Mouse (Mus musculus) liver, embryonic 11.5 days (tissue): Measurements from ENCODE around the gene Cops3. TPM values are rescaled to one million over a fixed set of nuclear protein-coding genes. Genes with fewer than 3 reads are reported as not detected.

Source experiments
- ATAC-seq: fragments of 200-750 bp; cut with Nextera tagmentation; replicated peaks from 2 replicates; pipeline ENCODE4 v1.8.0; 2017; ENCODE audit warnings: moderate number of reproducible peaks, mild to moderate bottlenecking, moderate TSS enrichment, moderate library complexity; ENCODE audit not compliant: low FRiP score
- DNase-seq: peaks from one replicate; pipeline ENCODE4 v3.0.0-alpha.2; 2017; ENCODE audit warnings: low spot score
- H3K27ac ChIP-seq: fragments of 300-500 bp; sonication (generic); 2 replicates; pipeline ENCODE4 v1.5.1; 2014; ENCODE audit warnings: mild to moderate bottlenecking, low read depth, low read length, control low read depth
- H3K27me3 ChIP-seq: fragments of 300-500 bp; sonication (generic); replicated peaks from 2 replicates; pipeline ENCODE4 v1.6.1; 2014; ENCODE audit warnings: low read length, mixed read lengths; ENCODE audit not compliant: control insufficient read depth, insufficient read depth
- H3K36me3 ChIP-seq: fragments of 300-500 bp; sonication (generic); 2 replicates; pipeline ENCODE4 v1.6.1; 2014; ENCODE audit warnings: mild to moderate bottlenecking, low read length, moderate library complexity, mixed read lengths; ENCODE audit not compliant: control insufficient read depth, insufficient read depth
- H3K4me1 ChIP-seq: fragments of 300-500 bp; sonication (generic); replicated peaks from 2 replicates; pipeline ENCODE4 v1.6.1; 2014; ENCODE audit warnings: low read length, mixed read lengths; ENCODE audit not compliant: control insufficient read depth, insufficient read depth
- H3K4me2 ChIP-seq: fragments of 300-500 bp; sonication (generic); 2 replicates; pipeline ENCODE4 v1.6.1; 2014; ENCODE audit warnings: mild to moderate bottlenecking, control low read depth, moderate library complexity
- H3K4me3 ChIP-seq: fragments of 300-500 bp; sonication (generic); 2 replicates; pipeline ENCODE4 v1.5.1; 2014; ENCODE audit warnings: low read depth, low read length, control low read depth
- H3K9ac ChIP-seq: fragments of 300-500 bp; sonication (generic); 2 replicates; pipeline ENCODE4 v1.6.1; 2014; ENCODE audit warnings: low read depth, low read length, control low read depth
- H3K9me3 ChIP-seq: fragments of 300-500 bp; sonication (generic); 2 replicates; pipeline ENCODE4 v1.6.1; 2016; ENCODE audit warnings: low read length, inconsistent platforms, mixed read lengths; ENCODE audit not compliant: control insufficient read depth
- WGBS: fragments of 180-500 bp; shearing (Covaris S2); extraction: QIAGEN DNeasy Blood & Tissue Kit; methylation state at CpG from one replicate; pipeline ENCODE4 v1.1.7; 2014; 5-methylcytosine and 5-hydroxymethylcytosine counted together
- polyA plus RNA-seq: library from polyadenylated mRNA; unstranded; fragments of >200 nt; fragmentation: Nextera tagmentation; extraction: Ambion mirVana; gene quantifications from 2 replicates; pipeline ENCODE4 v1.2.1, GENCODE M21; 2014

Gene Cops3
- polyA plus RNA-seq, 1 experiment from 2014 or later, result 211 TPM

- 88% methylated on average over 3 of the region's 3 CpGs for WGBS
- H3K36me3 ChIP-seq, result peaks cover 54% of the 10 kb centered on the region
These were observed 21.7 kb downstream of the Cops3 start for GRCm38 (mm10) chr11:59817916-59818315.

GRCm38 (mm10) chr11:59815482-59816065, 24.1 kb downstream of the Cops3 start:
- no peak overlapping the region for H3K4me2 ChIP-seq
- H3K9me3 ChIP-seq, result no peaks in the 10 kb centered on the region
- no peak overlapping the region for H3K27ac ChIP-seq
- DNase-seq (no peak), ATAC-seq (no peak)
- peaks cover 41% of the 10 kb centered on the region for H3K36me3 ChIP-seq
- H3K4me3 ChIP-seq, result no peak overlapping the region
- H3K27me3 ChIP-seq, result no peaks in the 10 kb centered on the region
- WGBS, result 84% methylated on average over 6 of the region's 6 CpGs
- H3K4me1 ChIP-seq, result peaks cover 3% of the 10 kb centered on the region; the same call in 1 of the 2 replicates
- no peak overlapping the region for H3K9ac ChIP-seq

More at GRCm38 (mm10) chr11:59817916-59818315, 21.7 kb downstream of the Cops3 start:
- no peak overlapping the region for H3K4me3 ChIP-seq
- DNase-seq, result no peak
- H3K27me3 ChIP-seq, result no peaks in the 10 kb centered on the region
- H3K27ac ChIP-seq, result no peak overlapping the region
- ATAC-seq, result no peak
- no peak overlapping the region for H3K9ac ChIP-seq
- H3K9me3 ChIP-seq, result no peaks in the 10 kb centered on the region
- H3K4me2 ChIP-seq, result no peak overlapping the region
- no peaks in the 10 kb centered on the region for H3K4me1 ChIP-seq

DNA sequence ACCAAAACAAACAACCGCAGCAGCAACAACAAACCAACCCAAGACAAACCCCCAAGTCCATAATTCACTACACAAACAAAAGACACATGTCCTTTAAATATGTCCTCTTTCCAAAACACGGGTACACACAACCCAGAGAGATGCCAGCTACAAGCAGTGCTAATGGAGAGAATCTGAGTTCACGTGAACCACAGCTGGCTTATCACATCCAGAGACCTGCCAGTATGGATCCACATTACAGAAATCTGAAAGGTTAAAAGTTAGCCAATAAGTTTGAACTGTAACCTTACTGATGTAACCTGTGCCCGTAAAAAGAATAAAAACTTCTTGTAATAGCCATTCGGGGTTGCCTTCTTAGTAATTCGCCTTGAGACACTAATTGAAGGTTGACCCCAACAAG, 24.7 kb downstream of the Cops3 start:
- Histone ChIP-seq H3K4me3 (no peak overlapping the region), H3K27ac (no peak overlapping the region), H3K36me3 (peaks cover 36% of the 10 kb centered on the region), H3K27me3 (no peaks in the 10 kb centered on the region), H3K9ac (no peak overlapping the region), H3K9me3 (no peaks in the 10 kb centered on the region), H3K4me2 (no peak overlapping the region), H3K4me1 (peaks cover 3% of the 10 kb centered on the region; the same call in 1 of the 2 replicates)
- WGBS, result 87% methylated on average over 6 of the region's 6 CpGs
- no peak for ATAC-seq
- no peak for DNase-seq

DNA sequence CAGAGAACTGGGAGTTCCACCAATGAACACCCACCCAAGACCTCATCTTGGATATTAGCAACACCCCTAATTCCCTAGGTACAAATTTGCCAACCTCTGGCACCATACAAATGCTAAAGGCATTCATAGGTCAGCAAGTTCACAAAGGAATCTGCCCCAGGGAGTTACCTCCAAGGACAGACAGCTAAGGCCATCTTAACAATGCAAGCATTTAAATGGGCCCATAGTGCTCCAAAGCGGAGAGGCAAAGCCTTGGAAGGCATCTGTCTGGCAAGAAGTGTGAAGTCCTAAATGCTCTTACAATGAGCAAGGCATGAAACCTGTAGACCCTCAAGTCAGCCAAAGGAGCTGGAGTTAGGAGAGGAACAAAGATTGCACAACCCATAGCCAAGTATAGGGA, 25.3 kb downstream of the Cops3 start:
- Histone ChIP-seq H3K4me3 (no peak overlapping the region), H3K27ac (no peak overlapping the region), H3K9ac (no peak overlapping the region), H3K27me3 (no peaks in the 10 kb centered on the region), H3K36me3 (peaks cover 29% of the 10 kb centered on the region), H3K9me3 (no peaks in the 10 kb centered on the region), H3K4me2 (no peak overlapping the region), H3K4me1 (peaks cover 3% of the 10 kb centered on the region; the same call in 1 of the 2 replicates)
- ATAC-seq (no peak), DNase-seq (no peak)
- 88% methylated on average over 1 of the region's 1 CpGs for WGBS

DNA sequence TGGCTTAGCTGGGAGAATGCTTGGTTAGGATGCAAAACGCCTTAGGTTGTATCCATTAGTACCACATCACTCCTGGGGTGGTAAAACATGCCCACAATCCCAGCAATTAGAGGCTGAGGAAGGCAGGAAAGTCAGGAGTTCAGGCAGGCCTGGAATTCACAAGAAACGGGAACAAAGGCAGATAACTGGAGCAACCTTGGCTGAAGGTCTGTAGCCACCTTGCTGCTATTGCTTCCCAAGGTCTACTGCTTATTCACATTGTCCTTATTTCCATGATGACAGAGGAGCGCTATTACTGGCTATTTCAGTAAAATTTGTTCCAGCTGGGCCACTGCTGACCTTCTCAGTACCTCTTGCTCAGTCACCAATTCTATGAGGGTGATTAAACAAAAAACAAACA, 26.4 kb downstream of the Cops3 start:
- H3K9me3 ChIP-seq, result no peaks in the 10 kb centered on the region
- peaks cover 19% of the 10 kb centered on the region for H3K36me3 ChIP-seq
- H3K4me1 ChIP-seq, result peaks cover 11% of the 10 kb centered on the region
- H3K27ac ChIP-seq, result no peak overlapping the region
- no peak overlapping the region for H3K9ac ChIP-seq
- no peaks in the 10 kb centered on the region for H3K27me3 ChIP-seq
- 75% methylated on average over 3 of the region's 3 CpGs for WGBS
- no peak for ATAC-seq
- DNase-seq, result no peak
- H3K4me3 ChIP-seq, result no peak overlapping the region
- no peak overlapping the region for H3K4me2 ChIP-seq

GRCm38 (mm10) chr11:59811211-59811610, 28.4 kb downstream of the Cops3 start:
- peaks cover 11% of the 10 kb centered on the region for H3K4me1 ChIP-seq
- no peaks in the 10 kb centered on the region for H3K9me3 ChIP-seq
- H3K27me3 ChIP-seq, result no peaks in the 10 kb centered on the region
- peak overlapping the region; percentile 98 for H3K4me2 ChIP-seq
- no peak overlapping the region; the same call in 1 of the 2 replicates for H3K27ac ChIP-seq
- H3K36me3 ChIP-seq, result peaks cover 17% of the 10 kb centered on the region
- peak overlapping the region; percentile 87; the same call in 1 of the 2 replicates for H3K4me3 ChIP-seq
- 0 out of 2 replicates have a peak overlapping the region, but pooled peaks have one; percentile 35 for H3K9ac ChIP-seq
- no peak for ATAC-seq
- 57% methylated on average over 4 of the region's 4 CpGs for WGBS
- no peak for DNase-seq

- Histone ChIP-seq H3K4me2 (peak overlapping the region; percentile 98), H3K36me3 (peaks cover 16% of the 10 kb centered on the region), H3K4me3 (peak overlapping the region; percentile 87), H3K9ac (peak overlapping the region; percentile 93), H3K4me1 (peaks cover 11% of the 10 kb centered on the region), H3K27ac (peak overlapping the region; percentile 97), H3K27me3 (no peaks in the 10 kb centered on the region), H3K9me3 (no peaks in the 10 kb centered on the region)
- no peak for DNase-seq
- 33% methylated on average over 14 of the region's 14 CpGs for WGBS
- no peak for ATAC-seq
These were observed 29.0 kb downstream of the Cops3 start for GRCm38 (mm10) chr11:59810480-59811158.

DNA sequence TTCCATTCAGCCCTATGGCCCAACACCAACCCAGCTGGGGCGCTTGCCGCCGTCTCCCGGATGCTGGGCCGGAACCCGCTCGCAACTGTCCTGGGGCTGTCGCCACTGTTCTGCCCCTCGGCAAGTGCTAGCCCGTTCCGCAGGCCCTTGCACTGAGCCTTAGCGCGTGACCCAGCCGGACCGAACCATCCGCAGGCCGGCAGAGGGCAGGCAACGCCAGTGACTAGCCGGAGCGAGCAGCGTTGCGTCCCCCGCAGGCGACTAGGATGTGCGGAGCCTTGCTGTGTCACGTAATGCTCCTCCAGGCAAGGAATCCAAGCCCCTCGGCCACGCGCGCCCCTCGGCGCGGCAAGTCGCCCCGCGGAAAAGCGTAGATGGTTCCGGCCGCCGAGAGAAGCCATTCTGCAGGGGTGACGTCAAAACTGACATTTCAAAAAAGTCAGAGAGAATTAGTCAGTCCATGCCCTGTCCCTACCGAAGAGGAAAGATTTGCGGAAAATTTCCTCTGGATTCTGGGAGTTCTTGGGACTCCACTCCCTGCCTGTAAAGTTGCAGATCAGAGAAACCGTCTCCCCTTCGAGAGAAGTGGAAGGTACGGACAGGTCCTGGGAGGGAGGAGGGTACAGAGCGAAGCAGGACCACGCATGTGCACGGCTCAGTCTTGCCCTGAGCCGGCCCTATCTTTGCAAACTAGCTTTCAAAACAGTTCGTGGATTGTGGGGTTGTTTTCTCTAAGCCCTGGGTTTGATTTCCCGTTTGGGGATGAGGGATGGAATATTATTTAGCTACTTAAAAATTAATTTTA, 29.8 kb downstream of the Cops3 start, which contains the start of gene Flcn:
TSS of gene Flcn (minus strand) at position 347 of the 805 bp plus-strand sequence.
- ATAC-seq (peak; percentile 93), DNase-seq (peak; percentile 91)
- Histone ChIP-seq H3K9ac (peak within 1 kb of the TSS; percentile 93), H3K36me3 (peaks cover 17% of the 10 kb centered on the region), H3K27me3 (no peaks in the 10 kb centered on the region), H3K4me1 (peaks cover 11% of the 10 kb centered on the region), H3K9me3 (no peaks in the 10 kb centered on the region), H3K27ac (peak within 1 kb of the TSS; percentile 97), H3K4me3 (peak within 1 kb of the TSS; percentile 87), H3K4me2 (peak within 1 kb of the TSS; percentile 98)
- under 1% methylated on average over 52 of the region's 52 CpGs for WGBS
